Mouse (Mus musculus): Measurements from ENCODE around the gene Siva1. TPM values are rescaled to one million over a fixed set of nuclear protein-coding genes. Genes with fewer than 3 reads are reported as not detected.
A peak's percentile ranks its signal among the peaks of the same experiment; 100 is the strongest.

Siva1 gene
- total and polyA plus RNA-seq, 3 experiments: 60.7 to 214 (median 98.9) TPM

GRCm38 (mm10) chr12:112599198-112599597, 45.3 kb upstream of the Siva1 start:
- DNase-seq (ENCODE audit: low spot score) (peak; percentile 98), ATAC-seq (ENCODE audit: extremely low read depth, insufficient number of reproducible peaks, low FRiP score, poor library complexity, severe bottlenecking) (peak; percentile 95)
- Histone ChIP-seq H3K27me3 (ENCODE audit: insufficient read depth, low read length) (peaks cover 9% of the 10 kb centered on the region; the same call in 1 of the 2 replicates), H3K4me1 (ENCODE audit: insufficient read depth, low read depth, low read length) (peaks cover 73% of the 10 kb centered on the region), H3K36me3 (replicated peaks) (peaks cover 64% of the 10 kb centered on the region), H3K4me3 (ENCODE audit: low read depth, low read length) (peak overlapping the region; percentile 58; the same call in 1 of the 2 replicates), H3K9me3 (replicated peaks) (no peaks in the 10 kb centered on the region)
- TF ChIP-seq GATA2 (IDR thresholded peaks at IDR 0.05; ENCODE audit: borderline replicate concordance, low read depth, low read length): no peak
- TF ChIP-seq CTCF (IDR thresholded peaks at IDR 0.05; ENCODE audit: low read depth, low read length): no peak
- no peak for TF ChIP-seq GATA1 (IDR thresholded peaks at IDR 0.05; ENCODE audit: borderline replicate concordance, low read length)
- no peak for TF ChIP-seq POLR2AphosphoS5 (IDR thresholded peaks at IDR 0.05; ENCODE audit: insufficient replicate concordance, low read depth, low read length)
- TF ChIP-seq TAL1 (conservative IDR thresholded peaks at IDR 0.05; ENCODE audit: low read depth, low read length): peak; percentile 88

- peaks cover 67% of the 10 kb centered on the region for H3K36me3 ChIP-seq (replicated peaks)
- ATAC-seq (ENCODE audit: extremely low read depth, insufficient number of reproducible peaks, low FRiP score, poor library complexity, severe bottlenecking): no peak
- H3K4me3 ChIP-seq (ENCODE audit: low read depth, low read length): peak overlapping the region; percentile 62; the same call in 1 of the 2 replicates
- no peaks in the 10 kb centered on the region for H3K9me3 ChIP-seq (replicated peaks)
- peaks cover 9% of the 10 kb centered on the region; the same call in 1 of the 2 replicates for H3K27me3 ChIP-seq (ENCODE audit: insufficient read depth, low read length)
- TF ChIP-seq POLR2AphosphoS5 (IDR thresholded peaks at IDR 0.05; ENCODE audit: insufficient replicate concordance, low read depth, low read length) (no peak), GATA1 (IDR thresholded peaks at IDR 0.05; ENCODE audit: borderline replicate concordance, low read length) (no peak), TAL1 (conservative IDR thresholded peaks at IDR 0.05; ENCODE audit: low read depth, low read length) (no peak), CTCF (IDR thresholded peaks at IDR 0.05; ENCODE audit: low read depth, low read length) (no peak), GATA2 (IDR thresholded peaks at IDR 0.05; ENCODE audit: borderline replicate concordance, low read depth, low read length) (no peak)
- peaks cover 71% of the 10 kb centered on the region for H3K4me1 ChIP-seq (ENCODE audit: insufficient read depth, low read depth, low read length)
- DNase-seq (ENCODE audit: low spot score): no peak
These were observed 44.4 kb upstream of the Siva1 start for GRCm38 (mm10) chr12:112599942-112600611.

- no peak for ATAC-seq (ENCODE audit: extremely low read depth, insufficient number of reproducible peaks, low FRiP score, poor library complexity, severe bottlenecking)
- Histone ChIP-seq H3K27me3 (ENCODE audit: insufficient read depth, low read length) (peaks cover 7% of the 10 kb centered on the region; the same call in 1 of the 2 replicates), H3K36me3 (replicated peaks) (peaks cover 78% of the 10 kb centered on the region), H3K9me3 (replicated peaks) (no peaks in the 10 kb centered on the region), H3K4me1 (ENCODE audit: insufficient read depth, low read depth, low read length) (peaks cover 39% of the 10 kb centered on the region), H3K4me3 (ENCODE audit: low read depth, low read length) (no peak overlapping the region)
- TF ChIP-seq GATA2 (IDR thresholded peaks at IDR 0.05; ENCODE audit: borderline replicate concordance, low read depth, low read length) (no peak), GATA1 (IDR thresholded peaks at IDR 0.05; ENCODE audit: borderline replicate concordance, low read length) (no peak), TAL1 (conservative IDR thresholded peaks at IDR 0.05; ENCODE audit: low read depth, low read length) (no peak), POLR2AphosphoS5 (IDR thresholded peaks at IDR 0.05; ENCODE audit: insufficient replicate concordance, low read depth, low read length) (no peak), CTCF (IDR thresholded peaks at IDR 0.05; ENCODE audit: low read depth, low read length) (no peak)
- DNase-seq (ENCODE audit: low spot score): no peak
These were observed 40.5 kb upstream of the Siva1 start for GRCm38 (mm10) chr12:112604022-112604421.

- TF ChIP-seq TAL1 (conservative IDR thresholded peaks at IDR 0.05; ENCODE audit: low read depth, low read length) (no peak), GATA1 (IDR thresholded peaks at IDR 0.05; ENCODE audit: borderline replicate concordance, low read length) (no peak), POLR2AphosphoS5 (IDR thresholded peaks at IDR 0.05; ENCODE audit: insufficient replicate concordance, low read depth, low read length) (no peak), CTCF (IDR thresholded peaks at IDR 0.05; ENCODE audit: low read depth, low read length) (no peak), GATA2 (IDR thresholded peaks at IDR 0.05; ENCODE audit: borderline replicate concordance, low read depth, low read length) (no peak)
- ATAC-seq (ENCODE audit: extremely low read depth, insufficient number of reproducible peaks, low FRiP score, poor library complexity, severe bottlenecking) (peak; percentile 56), DNase-seq (ENCODE audit: low spot score) (no peak)
- H3K4me1 ChIP-seq (ENCODE audit: insufficient read depth, low read depth, low read length): peaks cover 31% of the 10 kb centered on the region
- H3K4me3 ChIP-seq (ENCODE audit: low read depth, low read length): no peak overlapping the region
- peaks cover 84% of the 10 kb centered on the region for H3K36me3 ChIP-seq (replicated peaks)
- H3K27me3 ChIP-seq (ENCODE audit: insufficient read depth, low read length): peaks cover 7% of the 10 kb centered on the region; the same call in 1 of the 2 replicates
- no peaks in the 10 kb centered on the region for H3K9me3 ChIP-seq (replicated peaks)
These were observed 39.5 kb upstream of the Siva1 start for GRCm38 (mm10) chr12:112604709-112605649.

GRCm38 (mm10) chr12:112605766-112606165, 38.7 kb upstream of the Siva1 start:
- peak; percentile 88 for DNase-seq (ENCODE audit: low spot score)
- H3K27me3 ChIP-seq (ENCODE audit: insufficient read depth, low read length): peaks cover 7% of the 10 kb centered on the region; the same call in 1 of the 2 replicates
- H3K4me1 ChIP-seq (ENCODE audit: insufficient read depth, low read depth, low read length): peaks cover 23% of the 10 kb centered on the region
- H3K4me3 ChIP-seq (ENCODE audit: low read depth, low read length): no peak overlapping the region
- peaks cover 84% of the 10 kb centered on the region for H3K36me3 ChIP-seq (replicated peaks)
- no peaks in the 10 kb centered on the region for H3K9me3 ChIP-seq (replicated peaks)
- TF ChIP-seq TAL1 (conservative IDR thresholded peaks at IDR 0.05; ENCODE audit: low read depth, low read length) (no peak), CTCF (IDR thresholded peaks at IDR 0.05; ENCODE audit: low read depth, low read length) (peak; percentile 98)
- ATAC-seq (ENCODE audit: extremely low read depth, insufficient number of reproducible peaks, low FRiP score, poor library complexity, severe bottlenecking): peak; percentile 64; the same call in 1 of the 2 replicates

- Histone ChIP-seq H3K9me3 (replicated peaks) (no peaks in the 10 kb centered on the region), H3K4me1 (ENCODE audit: insufficient read depth, low read depth, low read length) (peaks cover 13% of the 10 kb centered on the region), H3K27me3 (ENCODE audit: insufficient read depth, low read length) (peaks cover 5% of the 10 kb centered on the region; the same call in 1 of the 2 replicates), H3K4me3 (ENCODE audit: low read depth, low read length) (no peak overlapping the region), H3K36me3 (replicated peaks) (peaks cover 83% of the 10 kb centered on the region)
- ATAC-seq (ENCODE audit: extremely low read depth, insufficient number of reproducible peaks, low FRiP score, poor library complexity, severe bottlenecking) (no peak), DNase-seq (ENCODE audit: low spot score) (no peak)
- TF ChIP-seq GATA2 (IDR thresholded peaks at IDR 0.05; ENCODE audit: borderline replicate concordance, low read depth, low read length): no peak
- TF ChIP-seq TAL1 (conservative IDR thresholded peaks at IDR 0.05; ENCODE audit: low read depth, low read length): no peak
- no peak for TF ChIP-seq POLR2AphosphoS5 (IDR thresholded peaks at IDR 0.05; ENCODE audit: insufficient replicate concordance, low read depth, low read length)
- TF ChIP-seq CTCF (IDR thresholded peaks at IDR 0.05; ENCODE audit: low read depth, low read length): no peak
- no peak for TF ChIP-seq GATA1 (IDR thresholded peaks at IDR 0.05; ENCODE audit: borderline replicate concordance, low read length)
These were observed 37.5 kb upstream of the Siva1 start for GRCm38 (mm10) chr12:112606998-112607397.
